Mouse (Mus musculus): ENCODE measurements around the gene Mfsd11. TPM values are rescaled to one million over a fixed set of nuclear protein-coding genes. Genes with fewer than 3 reads are reported as not detected.
"Not testable (repeated sequence)": the region's sequence is repeated elsewhere in the genome, so short reads cannot be mapped to it uniquely, and the experiment has no call there.

The Mfsd11 gene
- polyA plus RNA-seq, 2 experiments = 5.6 to 7.4 TPM

GRCm38 (mm10) chr11:116822626-116823025, 29.6 kb upstream of the Mfsd11 start:
- Histone ChIP-seq H3K9me3 (ENCODE audit: control insufficient read depth, low read length) (no peaks in the 10 kb centered on the region), H3K27ac (no peak overlapping the region), H3K4me3 (ENCODE audit: insufficient read depth in 1 of 2, low read depth in 2 of 2, low read length in 2 of 2) (no peak overlapping the region), H3K27me3 (ENCODE audit: control insufficient read depth, insufficient read depth, low read length) (peaks cover 11% of the 10 kb centered on the region), H3K4me1 (replicated peaks; ENCODE audit: control insufficient read depth in 2 of 2, insufficient read depth in 2 of 2, low read length in 1 of 2) (no peaks in the 10 kb centered on the region), H3K36me3 (replicated peaks; ENCODE audit: control insufficient read depth, insufficient read depth, low read depth) (no peaks in the 10 kb centered on the region), H3K9ac (replicated peaks) (no peak overlapping the region), H3K4me2 (ENCODE audit: low read depth) (no peak overlapping the region)
- ATAC-seq (ENCODE audit: insufficient read depth) (no peak), DNase-seq (ENCODE audit: low read depth in 3 of 3, low spot score in 3 of 3) (no peak)
- TF ChIP-seq EP300 (IDR thresholded peaks at IDR 0.05; ENCODE audit: low read depth) = no peak
- no peak for TF ChIP-seq CTCF (IDR thresholded peaks at IDR 0.05; ENCODE audit: low read depth)
- 82% methylated on average over 10 of the region's 10 CpGs for WGBS (ENCODE audit: insufficient replicate concordance)

DNA sequence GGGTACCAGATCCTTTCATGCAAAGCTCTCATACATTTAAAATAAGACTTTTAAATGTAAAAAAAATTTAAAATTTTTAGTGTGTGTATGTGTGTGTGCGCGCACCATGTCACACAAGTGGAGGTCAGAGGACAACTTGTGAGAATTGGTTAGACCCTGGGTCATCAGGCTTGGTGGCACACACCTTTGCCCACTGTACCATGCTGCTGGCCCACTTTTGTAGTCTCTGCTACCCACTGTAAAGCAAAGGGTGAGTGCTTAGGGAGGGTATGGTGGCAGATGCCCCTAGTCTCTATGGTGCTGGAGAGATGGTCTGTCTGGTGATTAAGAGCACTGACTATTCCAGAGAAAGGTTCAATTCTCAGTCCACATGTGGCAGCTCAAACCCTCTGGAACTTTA, 29.0 kb upstream of the Mfsd11 start:
- 80% methylated on average over 2 of the region's 2 CpGs for WGBS (ENCODE audit: insufficient replicate concordance)
- no peaks in the 10 kb centered on the region for H3K36me3 ChIP-seq (replicated peaks; ENCODE audit: control insufficient read depth, insufficient read depth, low read depth)
- no peak for TF ChIP-seq EP300 (IDR thresholded peaks at IDR 0.05; ENCODE audit: low read depth)
- no peak for TF ChIP-seq CTCF (IDR thresholded peaks at IDR 0.05; ENCODE audit: low read depth)
- H3K9me3 ChIP-seq (ENCODE audit: control insufficient read depth, low read length) = no peaks in the 10 kb centered on the region
- ATAC-seq (ENCODE audit: insufficient read depth) (no peak), DNase-seq (ENCODE audit: low read depth in 3 of 3, low spot score in 3 of 3) (no peak)
- H3K27ac ChIP-seq = no peak overlapping the region
- no peak overlapping the region for H3K9ac ChIP-seq (replicated peaks)
- peaks cover 12% of the 10 kb centered on the region for H3K27me3 ChIP-seq (ENCODE audit: control insufficient read depth, insufficient read depth, low read length)
- H3K4me2 ChIP-seq (ENCODE audit: low read depth) = no peak overlapping the region
- H3K4me1 ChIP-seq (replicated peaks; ENCODE audit: control insufficient read depth in 2 of 2, insufficient read depth in 2 of 2, low read length in 1 of 2) = peaks cover 0 to 3% of the 10 kb centered on the region in 2 experiments; a peak in 2 of 4 replicates
- H3K4me3 ChIP-seq (ENCODE audit: insufficient read depth in 1 of 2, low read depth in 2 of 2, low read length in 2 of 2) = no peak overlapping the region

- not testable (repeated sequence) for H3K9ac ChIP-seq (replicated peaks); ATAC-seq (ENCODE audit: insufficient read depth); H3K36me3 ChIP-seq (replicated peaks; ENCODE audit: control insufficient read depth, insufficient read depth, low read depth); H3K27ac ChIP-seq; H3K4me1 ChIP-seq (replicated peaks; ENCODE audit: control insufficient read depth in 2 of 2, insufficient read depth in 2 of 2, low read length in 1 of 2); H3K4me2 ChIP-seq (ENCODE audit: low read depth); DNase-seq (ENCODE audit: low read depth in 3 of 3, low spot score in 3 of 3); H3K4me3 ChIP-seq (ENCODE audit: insufficient read depth in 1 of 2, low read depth in 2 of 2, low read length in 2 of 2); H3K9me3 ChIP-seq (ENCODE audit: control insufficient read depth, low read length)
- WGBS (ENCODE audit: insufficient replicate concordance) = 76% methylated on average over 10 of the region's 10 CpGs
- peaks cover 12% of the 10 kb centered on the region for H3K27me3 ChIP-seq (ENCODE audit: control insufficient read depth, insufficient read depth, low read length)
These were observed 28.4 kb upstream of the Mfsd11 start for GRCm38 (mm10) chr11:116823885-116824284.

DNA sequence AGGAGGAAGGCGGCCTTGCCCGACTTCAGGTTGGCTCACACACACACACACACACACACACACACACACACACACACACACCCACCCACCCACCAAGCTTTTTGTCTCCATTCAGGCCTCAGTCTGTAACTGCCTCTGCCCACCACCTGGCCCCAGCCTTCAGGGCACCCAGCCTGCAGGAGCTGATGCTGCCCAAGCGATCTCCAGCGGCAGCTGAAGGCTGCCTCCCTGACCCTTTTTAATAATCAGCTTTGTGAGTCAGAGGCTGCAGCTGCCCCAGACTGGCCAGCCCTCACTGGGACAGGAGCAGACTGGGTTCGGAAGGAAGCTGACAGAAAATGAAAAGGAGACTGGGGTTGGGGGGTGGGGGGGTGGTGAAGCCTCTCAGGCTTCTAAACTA, 27.0 kb upstream of the Mfsd11 start:
- TF ChIP-seq CTCF (IDR thresholded peaks at IDR 0.05; ENCODE audit: low read depth) (no peak), EP300 (IDR thresholded peaks at IDR 0.05; ENCODE audit: low read depth) (no peak)
- Histone ChIP-seq H3K4me1 (replicated peaks; ENCODE audit: control insufficient read depth in 2 of 2, insufficient read depth in 2 of 2, low read length in 1 of 2) (peaks cover 0 to 4% of the 10 kb centered on the region in 2 experiments; a peak in 2 of 4 replicates), H3K27me3 (ENCODE audit: control insufficient read depth, insufficient read depth, low read length) (peaks cover 12% of the 10 kb centered on the region), H3K36me3 (replicated peaks; ENCODE audit: control insufficient read depth, insufficient read depth, low read depth) (no peaks in the 10 kb centered on the region), H3K4me2 (ENCODE audit: low read depth) (no peak overlapping the region), H3K27ac (no peak overlapping the region), H3K4me3 (ENCODE audit: insufficient read depth in 1 of 2, low read depth in 2 of 2, low read length in 2 of 2) (no peak overlapping the region), H3K9me3 (ENCODE audit: control insufficient read depth, low read length) (no peaks in the 10 kb centered on the region), H3K9ac (replicated peaks) (no peak overlapping the region)
- WGBS (ENCODE audit: insufficient replicate concordance) = 58% methylated on average over 5 of the region's 5 CpGs
- DNase-seq (ENCODE audit: low read depth in 3 of 3, low spot score in 3 of 3) = no peak
- no peak for ATAC-seq (ENCODE audit: insufficient read depth)

DNA sequence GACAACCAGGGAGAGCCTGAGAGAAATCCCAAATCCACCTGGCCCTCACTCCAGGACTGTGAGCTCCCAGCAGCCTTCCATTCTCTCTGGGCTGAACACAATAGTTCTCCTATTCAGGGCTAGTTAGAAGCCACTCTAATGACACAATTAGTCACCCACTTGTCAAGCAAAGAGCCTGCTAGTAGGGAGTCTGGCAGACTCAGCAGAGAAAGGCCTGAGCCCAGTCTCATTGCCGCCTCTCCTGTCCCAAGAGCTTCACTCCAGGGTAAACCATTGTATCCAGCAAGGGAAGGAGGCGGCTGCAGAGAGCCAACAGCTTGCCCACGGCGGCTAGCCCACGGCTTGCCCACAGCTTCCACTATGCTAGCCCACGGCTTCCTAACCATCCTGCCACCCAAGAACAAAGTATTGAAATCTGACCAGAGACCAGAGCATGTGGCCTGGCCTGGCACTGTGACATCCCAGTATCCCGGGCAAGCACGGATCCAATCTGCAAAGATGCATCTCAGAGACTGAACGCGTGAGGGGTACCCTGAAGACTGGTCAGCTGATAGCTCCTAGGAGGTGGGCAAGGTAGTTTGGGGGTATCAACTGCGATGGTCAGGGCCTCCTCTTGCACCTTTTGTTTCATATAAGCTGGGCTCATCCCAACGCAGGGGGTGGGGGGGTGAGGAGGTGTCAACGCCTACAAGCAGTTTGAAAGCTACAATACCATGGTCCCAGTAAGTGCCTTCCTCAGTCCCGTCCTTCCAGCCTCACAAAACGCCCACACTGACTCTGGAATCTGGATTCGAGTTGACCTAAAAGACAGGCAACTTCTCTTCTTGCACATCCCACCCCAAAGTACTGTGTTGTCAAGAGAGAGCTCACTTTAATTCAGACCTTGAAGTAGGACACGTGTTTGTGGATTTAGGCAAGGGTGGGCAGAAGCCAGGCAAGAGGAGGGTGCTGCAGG, 25.4 kb upstream of the Mfsd11 start:
- Histone ChIP-seq H3K9me3 (ENCODE audit: control insufficient read depth, low read length) (no peaks in the 10 kb centered on the region), H3K4me2 (ENCODE audit: low read depth) (peak overlapping the region; percentile 50), H3K4me1 (replicated peaks; ENCODE audit: control insufficient read depth in 2 of 2, insufficient read depth in 2 of 2, low read length in 1 of 2) (peaks cover 0 to 4% of the 10 kb centered on the region in 2 experiments; a peak in 2 of 4 replicates), H3K36me3 (replicated peaks; ENCODE audit: control insufficient read depth, insufficient read depth, low read depth) (no peaks in the 10 kb centered on the region), H3K4me3 (ENCODE audit: insufficient read depth in 1 of 2, low read depth in 2 of 2, low read length in 2 of 2) (peak overlapping the region; percentile 30 to 39; a peak in 2 of 4 replicates), H3K27ac (no peak overlapping the region), H3K9ac (replicated peaks) (no peak overlapping the region), H3K27me3 (ENCODE audit: control insufficient read depth, insufficient read depth, low read length) (peaks cover 12% of the 10 kb centered on the region)
- ATAC-seq (ENCODE audit: insufficient read depth) = no peak
- no peak for TF ChIP-seq EP300 (IDR thresholded peaks at IDR 0.05; ENCODE audit: low read depth)
- TF ChIP-seq CTCF (IDR thresholded peaks at IDR 0.05; ENCODE audit: low read depth) = no peak
- 55% methylated on average over 17 of the region's 17 CpGs for WGBS (ENCODE audit: insufficient replicate concordance)
- no peak for DNase-seq (ENCODE audit: low read depth in 3 of 3, low spot score in 3 of 3)

Measured in liver, embryonic 14.5 days (tissue).